Mouse (Mus musculus) induced T-regulatory cell, adult 2 months (primary cell): ENCODE results near the gene Setx.
"Not testable (repeated sequence)": the region's sequence is repeated elsewhere in the genome, so short reads cannot be mapped to it uniquely, and the experiment has no call there.

Experiments
- DNase-seq: peaks from one replicate; pipeline ENCODE4 v3.0.0-alpha.2; 2012; ENCODE audit warnings: low read depth

The Setx gene

DNA sequence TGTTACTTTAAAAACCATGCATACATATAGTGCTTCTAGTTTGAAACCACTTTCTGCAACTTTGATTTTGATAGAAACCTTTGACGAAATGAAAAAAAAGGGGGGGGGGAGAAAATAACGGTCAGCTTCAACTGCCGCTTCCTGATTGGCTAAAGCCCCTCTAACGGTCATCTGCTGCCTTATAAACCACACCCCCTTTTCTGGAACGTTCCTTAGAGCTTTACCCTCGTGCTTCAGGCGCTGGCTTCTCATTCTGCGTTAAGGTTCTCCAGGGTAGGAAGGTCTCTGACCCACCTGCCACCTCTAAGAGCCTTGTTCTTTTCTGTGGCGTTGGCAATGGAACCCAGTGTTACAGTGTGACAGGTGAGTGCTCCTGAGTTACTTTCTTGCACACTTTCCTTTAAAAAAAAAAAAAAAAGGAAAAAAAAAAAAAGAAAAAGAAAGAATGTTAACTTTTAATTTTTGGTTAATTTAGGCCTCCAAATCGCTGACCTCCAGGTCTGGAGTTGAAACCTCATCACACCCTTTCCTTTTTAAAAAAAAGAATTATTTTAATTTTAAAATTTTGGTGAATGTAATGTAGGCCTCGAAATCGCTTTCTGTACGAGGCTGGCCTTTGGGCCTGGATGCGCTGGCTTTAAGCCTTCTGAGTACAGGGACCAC, at the start of gene Setx:
TSS of gene Setx (plus strand) at position 275 of the 663 bp plus-strand sequence.
- DNase-seq, result peak; percentile 37

DNA sequence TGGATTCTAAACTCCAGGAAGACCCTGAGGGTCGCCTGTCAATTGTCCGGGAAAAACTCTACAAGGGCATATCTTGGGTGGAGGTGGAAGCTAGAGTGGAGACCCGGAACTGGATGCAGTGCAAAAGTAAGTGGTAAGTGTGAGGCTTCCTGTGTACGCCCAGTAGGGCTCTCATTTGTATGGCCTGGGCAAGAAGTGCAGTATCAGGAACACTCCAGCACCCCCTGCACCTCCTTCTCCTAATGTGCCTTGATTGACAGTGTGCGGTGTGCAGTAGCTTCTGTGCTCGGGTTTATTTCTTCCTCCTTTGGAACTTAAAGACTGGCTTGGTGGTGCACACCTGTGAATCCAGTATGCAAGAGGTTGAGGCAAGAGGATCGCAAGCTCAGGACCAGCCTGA, 49.3 kb upstream of the Setx start:
- no peak for DNase-seq

DNA sequence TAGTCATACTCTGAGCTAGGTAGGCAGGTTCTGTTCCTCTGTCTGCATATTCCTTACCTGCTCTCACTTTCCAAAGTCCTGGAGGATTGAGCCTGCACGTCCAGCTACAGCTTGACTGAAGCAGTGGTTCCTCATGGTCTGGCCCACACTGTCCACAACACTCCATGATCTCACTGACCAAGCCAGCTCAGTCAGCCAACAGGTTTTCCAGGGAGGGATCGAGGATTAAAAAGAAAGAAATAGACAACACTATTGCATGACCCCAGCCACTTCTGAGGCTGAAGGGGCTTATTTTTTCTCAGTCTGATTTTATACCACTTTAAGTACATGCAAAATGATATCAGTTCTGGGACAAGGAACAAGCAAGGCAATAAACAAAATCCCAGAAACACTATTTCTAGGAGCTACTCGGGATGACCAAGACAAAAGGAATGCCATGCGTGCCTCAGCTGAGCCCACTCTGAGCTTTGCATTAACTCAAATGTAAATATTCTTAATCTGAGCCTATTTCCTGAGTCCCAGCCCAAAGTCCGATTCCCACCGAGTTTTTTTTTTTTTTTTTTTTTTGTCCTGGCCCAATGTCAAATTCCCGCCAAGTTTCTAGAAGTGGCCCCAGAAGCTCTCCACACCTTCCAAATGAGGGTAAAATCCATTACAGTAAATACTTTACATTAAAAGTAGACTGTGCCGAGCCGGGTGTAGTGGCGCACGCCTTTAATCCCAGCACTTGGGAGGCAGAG, 48.5 kb upstream of the Setx start:
- no peak for DNase-seq

DNA sequence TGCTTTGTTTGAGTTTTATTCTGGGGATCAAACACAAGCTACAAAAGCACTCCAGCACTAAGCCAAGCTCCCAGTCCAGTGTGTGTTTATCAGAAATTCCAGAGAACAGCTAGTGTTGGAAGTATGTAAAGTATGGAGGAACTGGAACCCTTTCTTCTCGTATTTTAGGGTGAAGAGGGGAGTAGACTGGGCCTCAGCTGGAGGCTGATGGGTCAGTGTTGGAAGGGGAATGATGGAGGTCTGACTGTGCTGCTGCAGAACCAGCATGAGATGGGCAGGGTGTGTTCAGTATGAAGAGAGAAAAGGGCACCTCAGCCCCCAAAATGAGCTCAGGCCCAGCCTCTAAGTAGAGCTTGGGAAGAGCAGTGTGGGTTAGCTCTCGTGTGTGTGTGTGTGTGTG, 47.8 kb upstream of the Setx start:
- no peak for DNase-seq

DNA sequence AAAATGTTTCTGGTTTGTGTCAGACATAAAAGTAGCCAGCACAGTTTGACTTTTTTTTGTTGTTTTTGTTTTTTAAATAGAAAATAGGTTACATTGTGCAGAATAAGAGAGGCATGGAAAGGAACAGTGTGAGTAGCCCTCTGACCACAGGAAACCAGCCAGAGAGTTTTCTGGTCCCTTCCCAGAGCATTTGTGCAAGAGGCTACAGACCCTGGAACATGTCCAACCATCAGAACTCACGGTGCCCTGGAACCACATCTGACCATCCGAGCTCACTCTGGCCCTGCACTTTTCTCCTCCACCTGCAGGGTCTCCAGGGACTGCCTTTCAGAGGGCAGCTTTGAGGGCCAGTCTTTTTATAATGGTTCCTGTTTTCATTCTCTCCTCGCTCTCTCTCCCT, 42.0 kb upstream of the Setx start:
- no peak for DNase-seq

DNA sequence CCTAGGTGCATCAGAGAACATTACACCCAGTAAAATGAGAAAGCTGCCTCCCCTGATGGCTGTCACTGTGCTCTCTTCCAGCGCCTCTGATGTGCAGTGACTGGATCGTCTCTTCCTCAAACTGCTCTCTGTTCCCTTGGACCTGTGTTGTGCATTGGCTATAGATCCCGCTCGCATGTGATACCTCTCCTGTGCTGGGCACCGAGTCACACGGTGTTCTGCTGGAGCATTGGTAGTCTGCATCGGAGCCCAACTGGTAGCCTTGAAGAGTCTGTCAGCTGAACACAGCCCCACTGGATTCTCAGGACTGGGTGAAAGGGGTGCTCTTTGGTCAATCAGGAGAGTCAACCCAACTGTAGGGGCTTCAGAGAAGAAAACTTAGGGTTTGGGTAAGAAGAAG, 38.0 kb upstream of the Setx start:
- DNase-seq, result no peak

DNA sequence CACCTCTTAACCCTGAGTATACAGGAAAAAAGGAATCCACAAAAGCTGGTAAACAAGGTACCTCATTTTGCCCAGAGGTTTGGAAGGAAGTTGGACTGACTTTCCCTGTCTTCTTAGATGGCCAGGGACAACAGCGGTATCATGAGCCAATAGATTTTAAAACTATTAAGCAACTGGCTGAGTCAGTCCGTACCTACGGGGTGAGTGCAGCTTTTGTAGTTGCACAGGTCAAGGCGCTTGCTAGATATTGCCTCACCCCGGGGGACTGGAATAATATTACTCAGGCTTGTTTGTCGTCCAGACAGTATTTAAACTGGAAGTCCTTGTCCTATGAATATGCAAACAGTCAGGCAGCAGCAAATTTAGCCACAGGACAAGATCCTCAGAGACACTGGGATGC, 34.7 kb upstream of the Setx start:
- DNase-seq, result not testable (repeated sequence)

DNA sequence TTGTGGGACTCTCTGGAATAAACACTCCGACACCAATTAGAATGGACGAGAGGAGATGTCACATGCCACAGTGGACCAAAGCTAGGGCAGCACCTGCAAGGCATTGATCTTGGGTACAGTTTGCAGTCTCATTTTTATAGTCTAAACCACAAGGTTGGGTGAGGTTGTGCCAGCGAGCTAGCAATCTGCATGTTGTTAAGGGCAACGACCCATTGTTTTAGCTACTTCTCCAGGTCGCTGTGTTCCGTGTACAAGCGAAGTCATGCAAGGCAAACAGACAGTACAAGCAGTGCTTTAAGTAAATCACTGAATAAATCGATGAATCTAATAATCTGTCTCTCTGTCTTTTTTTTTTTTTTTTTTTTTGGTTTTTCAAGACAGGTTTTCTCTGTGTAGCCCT, 28.3 kb upstream of the Setx start:
- DNase-seq, result peak; percentile 83

DNA sequence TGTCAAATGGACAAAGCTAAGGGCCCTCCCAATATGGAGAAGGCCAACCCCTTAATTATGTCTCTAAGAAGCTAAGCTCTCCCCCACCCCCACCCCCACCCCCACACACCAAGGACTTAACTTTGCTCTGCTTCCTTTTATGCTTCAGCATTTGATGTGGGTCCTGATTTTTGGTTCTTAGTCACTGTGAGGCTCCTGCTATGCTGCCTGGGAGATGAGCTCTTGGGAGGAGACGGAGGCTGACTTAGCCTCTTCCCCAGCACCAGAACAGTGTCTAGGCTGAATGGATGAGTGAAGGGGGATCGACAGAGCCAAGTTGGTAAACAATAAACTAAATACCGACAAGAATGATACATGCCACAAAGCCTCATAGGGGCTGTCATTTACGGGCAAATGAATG, 27.2 kb upstream of the Setx start:
- DNase-seq, result peak; percentile 77

DNA sequence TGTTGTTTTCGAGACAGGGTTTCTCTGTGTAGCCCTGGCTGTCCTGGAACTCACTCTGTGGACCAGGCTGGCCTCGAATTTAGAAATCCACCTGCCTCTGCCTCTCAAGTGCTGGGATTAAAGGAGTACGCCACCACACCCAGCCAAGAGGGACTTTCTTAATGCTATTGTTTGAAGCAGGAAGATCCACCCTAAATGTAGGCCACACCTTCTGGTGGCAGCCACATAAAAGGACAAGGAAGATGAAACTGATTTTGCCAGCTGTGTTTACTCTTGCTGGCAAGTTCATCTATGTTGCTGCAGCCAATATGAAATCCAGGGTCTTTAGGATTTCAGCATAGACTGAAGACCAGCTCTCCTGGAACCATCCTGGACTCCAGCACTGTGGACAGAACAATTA, 26.5 kb upstream of the Setx start:
- DNase-seq, result peak; percentile 86

DNA sequence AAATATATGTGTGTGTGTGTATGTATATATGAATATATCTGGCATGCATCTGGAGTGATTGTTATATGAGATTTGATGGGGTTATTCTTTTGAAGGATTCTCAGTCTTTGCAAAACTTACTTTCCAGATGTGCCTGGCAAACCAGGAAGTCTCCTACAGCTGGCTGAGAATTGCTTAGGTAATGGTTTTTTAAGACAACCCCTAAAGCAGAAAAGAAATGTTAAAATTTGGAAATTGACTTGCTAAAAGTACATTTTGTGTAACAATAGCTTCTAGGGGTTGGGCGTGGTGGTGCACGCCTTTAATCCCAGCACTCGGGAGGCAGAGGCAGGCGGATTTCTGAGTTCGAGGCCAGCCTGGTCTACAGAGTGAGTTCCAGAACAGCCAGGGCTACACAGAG, 26.0 kb upstream of the Setx start:
- DNase-seq, result not testable (repeated sequence)

DNA sequence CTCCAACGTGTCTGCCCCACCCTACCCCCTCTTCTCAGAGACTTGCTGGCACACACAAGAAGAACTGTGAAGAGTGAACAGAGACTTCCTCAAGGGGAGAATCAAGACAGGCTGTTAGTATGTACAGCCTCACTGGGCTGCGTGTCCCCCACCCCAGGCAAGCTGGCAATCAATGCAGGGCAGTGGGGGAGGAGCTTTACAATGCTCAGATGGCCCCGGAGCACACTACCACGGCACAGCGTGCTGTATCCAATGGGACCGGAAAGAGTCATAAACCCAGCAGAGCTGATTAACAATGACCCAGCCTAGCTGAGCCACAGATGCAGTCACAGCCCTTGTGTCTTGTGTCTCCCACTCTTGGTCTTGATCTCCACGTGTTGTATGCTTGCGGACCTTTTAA, 25.2 kb upstream of the Setx start:
- no peak for DNase-seq

DNA sequence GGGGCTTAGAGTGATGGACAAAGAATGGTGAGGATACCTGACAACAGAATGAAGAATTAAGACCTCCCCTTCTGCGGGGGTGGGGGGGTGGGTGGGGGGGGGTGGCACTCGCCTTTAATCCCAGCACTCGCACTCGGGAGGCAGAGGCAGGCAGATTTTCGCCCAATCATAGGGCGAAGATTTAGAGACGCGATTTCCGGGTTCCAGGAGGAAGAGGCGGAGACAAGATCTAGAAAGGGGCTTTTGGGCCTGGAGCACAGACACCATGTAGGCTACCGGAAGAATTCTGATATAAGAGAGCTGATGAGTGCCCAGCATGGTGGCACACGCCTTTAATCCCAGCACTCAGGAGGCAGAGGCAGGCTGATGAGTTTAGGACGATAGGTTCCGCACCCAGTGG, 24.3 kb upstream of the Setx start:
- DNase-seq, result no peak

DNA sequence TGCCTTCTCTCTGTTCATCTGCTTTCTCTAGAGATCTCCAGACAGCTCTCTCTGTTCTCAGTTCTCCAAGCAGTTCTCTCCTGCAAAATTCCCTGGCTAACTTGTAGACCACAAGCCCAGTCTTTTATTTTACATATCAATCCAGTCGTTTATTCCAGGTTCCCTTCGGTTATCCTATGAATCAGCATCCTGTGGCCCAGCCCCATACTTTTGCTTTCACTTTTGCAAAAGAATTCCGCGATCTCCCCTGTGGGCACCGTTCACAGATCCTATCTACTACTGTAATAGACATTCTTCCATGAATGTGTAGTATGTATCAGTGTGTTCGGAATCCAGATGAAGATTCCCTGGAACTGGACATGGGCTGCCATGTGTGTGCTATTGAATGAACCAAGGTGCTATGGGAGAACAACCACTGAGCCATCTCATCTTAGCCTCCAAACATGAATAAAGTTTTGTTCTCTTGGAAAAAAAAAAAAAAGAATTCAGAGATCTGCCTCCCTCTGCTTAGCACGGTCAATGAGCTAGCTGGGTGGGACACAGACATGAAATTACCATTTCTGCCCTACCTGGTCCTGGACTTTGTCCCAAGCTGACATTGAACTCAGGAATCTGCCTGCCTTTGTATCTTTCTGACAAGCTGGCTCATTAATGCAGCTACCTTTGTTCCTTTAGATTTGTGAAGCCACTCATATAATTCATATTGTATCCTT, 23.0 kb upstream of the Setx start:
- peak; percentile 66 for DNase-seq

DNA sequence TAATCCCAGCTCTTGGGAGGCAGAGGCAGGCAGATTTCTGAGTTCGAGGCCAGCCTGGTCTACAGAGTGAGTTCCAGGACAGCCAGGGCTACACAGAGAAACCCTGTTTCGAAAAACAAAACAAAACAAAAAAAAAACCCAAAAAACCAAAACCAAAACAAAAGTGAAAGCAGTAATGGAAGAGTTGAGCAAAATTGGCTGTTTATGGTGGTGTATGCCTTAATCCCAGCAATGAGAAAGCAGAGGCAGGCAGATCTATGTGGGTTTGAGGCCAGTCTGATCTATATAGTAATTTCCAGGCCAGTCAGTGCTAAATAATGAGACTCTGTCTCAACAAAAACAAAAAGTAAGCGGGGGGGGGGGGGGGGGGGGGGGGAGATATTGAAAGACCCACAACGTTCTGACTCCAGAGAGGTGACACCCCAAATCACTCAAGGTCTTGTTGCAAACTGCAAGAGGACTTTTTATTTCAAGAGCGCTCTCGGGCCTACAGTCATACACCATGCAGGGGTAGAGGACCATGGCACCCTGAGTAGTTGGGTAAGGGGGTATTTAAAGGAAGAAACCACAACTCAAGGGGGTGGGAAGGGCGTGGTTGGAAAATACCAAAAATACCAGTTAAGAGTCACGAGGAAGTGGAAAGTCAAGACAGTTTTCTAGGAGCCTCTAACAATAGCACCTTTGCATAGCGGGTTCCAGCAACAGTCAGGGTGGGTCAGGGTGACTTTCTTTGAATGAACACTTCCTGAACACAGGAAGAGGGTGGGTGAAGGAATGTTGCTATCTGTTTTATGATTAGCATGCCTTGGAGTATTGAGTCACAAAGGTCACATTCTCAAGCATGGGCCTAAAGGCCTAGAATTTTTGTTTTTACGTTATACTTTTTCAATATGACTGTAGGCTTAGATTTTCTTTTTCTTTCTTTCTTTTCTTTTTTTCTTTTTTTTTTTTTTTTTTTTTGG, 21.3 kb upstream of the Setx start:
- DNase-seq, result peak; percentile 78

DNA sequence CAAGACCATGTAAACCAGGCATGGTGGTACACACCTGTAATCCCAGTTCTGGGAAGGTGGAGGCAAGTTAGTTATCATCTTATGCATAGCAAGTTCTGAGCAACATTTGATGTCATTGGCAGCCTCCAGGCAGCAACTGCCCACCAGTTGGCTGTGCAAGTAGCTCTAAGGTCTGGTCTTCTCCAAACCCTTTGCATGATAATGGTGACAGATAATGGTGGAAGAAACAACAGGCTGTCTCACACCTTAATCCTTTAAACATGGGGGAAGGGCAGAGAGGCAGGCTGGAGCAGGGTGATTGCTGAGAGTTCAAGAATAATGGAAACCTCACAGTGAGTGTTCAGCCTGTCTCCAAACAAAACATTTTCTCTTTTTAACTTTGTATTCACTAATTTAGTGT, 3.0 kb upstream of the Setx start:
- no peak for DNase-seq

DNA sequence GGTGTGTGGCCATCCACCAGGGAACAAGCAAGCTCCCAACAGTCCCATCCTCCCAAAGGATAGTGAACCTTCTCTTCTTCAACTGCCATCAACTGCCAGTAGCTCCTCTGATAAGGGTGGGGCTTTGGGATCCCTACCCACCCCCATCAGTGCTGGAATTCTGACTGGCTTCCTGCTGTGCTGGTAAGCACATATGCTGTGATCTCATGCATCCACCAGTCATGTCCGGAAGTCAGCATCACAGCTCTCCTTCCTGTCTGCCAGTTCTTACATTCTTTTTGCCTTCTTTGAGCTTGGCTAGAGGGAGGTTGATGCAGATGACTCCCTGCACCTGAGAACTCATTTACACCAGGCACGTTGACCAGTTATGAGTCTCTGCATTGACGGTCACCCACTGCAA, 1.5 kb upstream of the Setx start:
- DNase-seq, result peak; percentile 63

DNA sequence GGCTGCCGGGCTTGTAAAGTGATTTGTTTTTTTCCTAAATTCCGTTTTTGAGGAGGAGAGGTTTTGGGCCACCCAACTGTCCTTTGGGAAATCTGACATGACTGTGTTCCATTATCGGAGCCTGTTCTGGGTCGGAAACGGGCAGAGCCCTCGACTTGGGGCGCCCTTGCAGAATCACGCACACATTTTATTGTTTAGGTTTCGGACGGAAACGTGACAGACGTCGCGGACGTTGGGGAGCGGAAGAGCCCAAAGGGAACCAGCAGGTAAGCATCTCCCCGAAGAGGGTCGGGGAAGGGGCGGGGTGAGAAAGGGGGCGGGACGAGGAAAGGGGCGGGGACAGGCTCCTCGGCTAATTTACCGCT, 572 bp downstream of the Setx start:
- no peak for DNase-seq

DNA sequence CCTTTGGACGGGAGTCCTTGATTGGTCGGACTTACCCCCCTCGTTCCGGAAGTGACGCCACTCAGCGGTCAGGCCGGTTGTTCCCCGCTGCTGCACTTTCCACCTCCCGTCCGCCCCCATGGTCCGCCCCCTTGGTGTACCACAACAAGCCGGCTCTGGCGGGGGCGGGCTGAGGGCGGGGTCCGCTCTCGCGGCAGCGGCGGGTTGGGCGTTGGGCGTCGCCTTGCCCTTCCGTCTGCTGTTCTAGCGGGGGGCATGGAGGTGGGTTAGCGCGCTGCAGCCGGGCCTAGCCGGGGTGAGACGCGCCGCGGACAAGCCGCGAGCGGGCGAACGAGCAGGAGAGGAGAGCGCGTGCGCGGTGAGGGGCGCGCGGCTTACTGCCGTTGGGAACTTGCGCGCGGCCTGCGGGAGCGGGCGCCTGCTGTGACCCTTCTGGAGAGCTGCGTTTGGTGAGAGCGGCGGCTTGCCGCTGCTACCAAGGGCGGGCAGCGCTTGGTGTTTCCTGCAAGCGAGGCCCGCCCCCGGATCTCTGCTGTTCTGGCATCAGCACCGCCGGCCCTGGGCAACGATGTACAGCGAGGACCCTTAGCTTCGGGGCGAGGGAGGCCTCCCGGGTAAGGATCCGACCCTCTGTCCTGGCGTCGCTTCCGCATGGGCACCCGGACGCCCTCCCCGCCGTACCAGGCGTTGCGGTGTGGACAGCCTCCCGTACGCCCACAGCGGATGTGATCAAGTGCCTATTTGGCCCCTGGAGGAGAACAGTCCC, 1.1 kb downstream of the Setx start:
- peak; percentile 100 for DNase-seq

DNA sequence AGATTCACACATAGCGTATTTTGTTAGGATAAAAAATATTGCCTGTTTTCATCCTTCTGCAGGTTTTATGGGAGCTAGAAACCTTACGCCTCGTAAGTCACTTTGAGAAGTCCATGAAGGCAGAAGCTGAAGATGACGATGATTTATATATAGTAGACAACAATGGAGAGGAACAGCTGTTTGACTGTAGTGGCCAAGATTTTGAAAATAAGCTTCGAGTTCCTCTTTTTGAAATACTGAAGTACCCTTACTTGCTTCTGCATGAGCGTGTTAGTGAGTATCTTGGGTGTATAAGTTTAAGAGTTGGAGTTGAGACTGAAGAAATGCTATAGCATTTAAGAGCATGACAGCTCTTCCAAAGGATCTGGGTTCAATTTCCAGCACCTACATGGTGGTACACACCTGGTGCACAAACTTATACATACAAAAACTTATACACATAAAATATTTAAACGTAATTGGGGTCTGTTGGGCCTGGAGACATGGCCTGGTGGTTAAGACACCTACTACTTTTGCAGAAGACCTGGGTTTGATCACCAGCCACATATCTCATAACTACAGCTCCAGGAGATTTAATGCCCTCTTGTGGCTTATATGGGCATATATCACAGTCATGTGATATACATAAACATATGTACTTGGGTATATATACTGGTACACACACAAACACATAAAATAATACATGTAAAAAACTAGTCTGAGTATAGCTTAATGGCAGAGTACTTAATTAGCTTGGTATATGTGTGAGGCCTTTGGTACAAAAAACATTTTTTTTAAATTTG, 6.3 kb downstream of the Setx start:
- DNase-seq, result peak; percentile 50

DNA sequence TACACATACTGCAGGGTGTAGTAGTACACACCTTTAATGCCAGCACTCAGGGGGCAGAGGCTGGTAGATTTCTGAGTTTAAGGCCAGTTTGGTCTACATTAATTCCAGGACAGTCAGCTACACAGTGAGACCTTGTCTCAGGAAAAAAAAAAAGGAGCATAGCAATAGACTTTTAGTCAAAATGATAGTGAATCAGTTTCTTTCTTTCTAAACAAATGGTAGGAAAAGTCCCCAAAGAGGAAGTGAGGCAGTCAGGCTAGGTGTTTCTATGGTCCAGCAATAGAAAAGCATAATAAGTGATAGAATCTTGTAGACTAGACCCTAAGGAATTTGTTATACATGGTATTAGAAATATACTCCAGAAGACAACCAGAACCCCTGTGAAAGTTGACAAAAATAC, 11.2 kb downstream of the Setx start:
- no peak for DNase-seq
